10 mouse cellular contexts compared by ENCODE assay signal in the genomic region with DNA sequence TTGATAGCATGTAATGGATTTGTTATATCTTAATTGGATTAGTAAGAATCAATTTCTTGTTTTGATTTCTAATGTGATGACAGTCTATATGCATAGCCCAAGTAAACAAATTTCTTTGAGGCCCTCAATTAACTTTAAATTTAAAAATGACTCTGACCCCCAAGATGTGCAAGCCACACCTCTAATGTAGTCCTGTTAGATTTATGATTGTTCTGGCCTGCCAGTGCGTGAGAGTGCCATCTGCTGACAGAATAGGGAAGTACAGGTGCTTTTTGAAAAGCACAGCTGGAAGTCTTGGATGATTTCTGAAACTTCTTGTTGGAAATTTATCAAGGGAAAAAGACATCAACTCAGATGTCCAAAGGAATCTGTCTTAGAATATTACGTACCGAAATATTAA.
DNase-seq lines count a peak whose midpoint lies in the region; ATAC-seq and TF ChIP-seq lines count a peak whose summit lies in the region.
"Had no signal": no experiment of that assay in that cellular context is flagged by ENCODE, and none has a peak within 500 bp of the region (broad histone marks: within the 10 kb centered on the region; RNA-seq: fewer than 3 reads in every experiment).

No protein-coding gene starts in this region.

- no peaks in the 10 kb centered on the region for H3K4me1 ChIP-seq in intestine, postnatal 0 days (replicated peaks; ENCODE audit: control insufficient read depth, insufficient read depth, low read length)
- no peaks in the 10 kb centered on the region for H3K4me1 ChIP-seq in intestine, embryonic 16.5 days (ENCODE audit: control insufficient read depth, insufficient read depth, low read length)
- H3K4me1 ChIP-seq in E14TG2a.4 (replicated peaks; ENCODE audit: low read depth, low read length) = peaks cover 40% of the 10 kb centered on the region
- H3K4me1 ChIP-seq in embryonic facial prominence, embryonic 14.5 days (ENCODE audit: control insufficient read depth, insufficient read depth, low read length) = no peaks in the 10 kb centered on the region
- H3K4me1 ChIP-seq in midbrain, postnatal 0 days (ENCODE audit: insufficient read depth, low read length) = no peaks in the 10 kb centered on the region
- H3K4me1 ChIP-seq: embryonic facial prominence, embryonic 12.5 days; limb, embryonic 15.5 days had no signal

- no peak overlapping the region for H3K27ac ChIP-seq in intestine, postnatal 0 days (ENCODE audit: low read depth, low read length)
- no peak overlapping the region for H3K27ac ChIP-seq in intestine, embryonic 16.5 days (ENCODE audit: low read length)
- H3K27ac ChIP-seq in embryonic facial prominence, embryonic 14.5 days (replicated peaks; ENCODE audit: low read depth, low read length) = no peak overlapping the region
- no peak overlapping the region for H3K27ac ChIP-seq in layer of hippocampus, adult 2 months
- no peak overlapping the region for H3K27ac ChIP-seq in midbrain, postnatal 0 days (ENCODE audit: low read depth, low read length)
- H3K27ac ChIP-seq: embryonic facial prominence, embryonic 12.5 days; limb, embryonic 15.5 days had no signal

- H3K36me3 ChIP-seq in intestine, postnatal 0 days (ENCODE audit: control insufficient read depth, insufficient read depth) = no peaks in the 10 kb centered on the region
- no peaks in the 10 kb centered on the region for H3K36me3 ChIP-seq in intestine, embryonic 16.5 days (ENCODE audit: control insufficient read depth, insufficient read depth, low read length)
- H3K36me3 ChIP-seq in E14TG2a.4 (ENCODE audit: insufficient read depth, low read length) = no peaks in the 10 kb centered on the region
- no peaks in the 10 kb centered on the region for H3K36me3 ChIP-seq in embryonic facial prominence, embryonic 14.5 days (ENCODE audit: control insufficient read depth, insufficient read depth, low read length)
- no peaks in the 10 kb centered on the region for H3K36me3 ChIP-seq in midbrain, postnatal 0 days (ENCODE audit: insufficient read depth, low read length)
- H3K36me3 ChIP-seq: embryonic facial prominence, embryonic 12.5 days; limb, embryonic 15.5 days had no signal

- peak; percentile 92 for TF ChIP-seq CTCF in intestine, postnatal 0 days (IDR thresholded peaks at IDR 0.05; ENCODE audit: low read depth)
- peak; percentile 96 for TF ChIP-seq CTCF in E14TG2a.4 (conservative IDR thresholded peaks at IDR 0.05; ENCODE audit: low read length)
- peak; percentile 99 for TF ChIP-seq CTCF in layer of hippocampus, adult 2 months (conservative IDR thresholded peaks at IDR 0.05)
- peak; percentile 94 for TF ChIP-seq CTCF in midbrain, postnatal 0 days (IDR thresholded peaks at IDR 0.05)

- 50% methylated on average over 3 of the region's 3 CpGs for WGBS in intestine, postnatal 0 days
- 43% methylated on average over 3 of the region's 3 CpGs for WGBS in intestine, embryonic 16.5 days
- 53% methylated on average over 3 of the region's 3 CpGs for WGBS in embryonic facial prominence, embryonic 14.5 days
- 51% methylated on average over 3 of the region's 3 CpGs for WGBS in midbrain, postnatal 0 days

- H3K9ac ChIP-seq in intestine, postnatal 0 days (ENCODE audit: low read depth, low read length) = no peak overlapping the region
- no peak overlapping the region for H3K9ac ChIP-seq in intestine, embryonic 16.5 days (ENCODE audit: low read depth, low read length)
- H3K9ac ChIP-seq in embryonic facial prominence, embryonic 14.5 days (ENCODE audit: low read depth, low read length) = no peak overlapping the region
- H3K9ac ChIP-seq in midbrain, postnatal 0 days (replicated peaks; ENCODE audit: low read length, poor library complexity, severe bottlenecking) = no peak overlapping the region
- H3K9ac ChIP-seq: embryonic facial prominence, embryonic 12.5 days; limb, embryonic 15.5 days had no signal

- H3K4me2 ChIP-seq in intestine, postnatal 0 days (replicated peaks; ENCODE audit: low read depth) = no peak overlapping the region
- no peak overlapping the region for H3K4me2 ChIP-seq in intestine, embryonic 16.5 days (ENCODE audit: low read depth, low read length)
- no peak overlapping the region for H3K4me2 ChIP-seq in embryonic facial prominence, embryonic 14.5 days (ENCODE audit: low read depth, low read length)
- H3K4me2 ChIP-seq in midbrain, postnatal 0 days (ENCODE audit: low read depth, low read length, poor library complexity, severe bottlenecking) = no peak overlapping the region
- H3K4me2 ChIP-seq: embryonic facial prominence, embryonic 12.5 days; limb, embryonic 15.5 days had no signal

- H3K27me3 ChIP-seq in intestine, postnatal 0 days (replicated peaks; ENCODE audit: control insufficient read depth, insufficient read depth, low read length) = no peaks in the 10 kb centered on the region
- no peaks in the 10 kb centered on the region; the same call in 1 of the 2 replicates for H3K27me3 ChIP-seq in intestine, embryonic 16.5 days (replicated peaks; ENCODE audit: control insufficient read depth, insufficient read depth, low read length)
- no peaks in the 10 kb centered on the region for H3K27me3 ChIP-seq in E14TG2a.4 (ENCODE audit: insufficient read depth, low read length)
- no peaks in the 10 kb centered on the region for H3K27me3 ChIP-seq in embryonic facial prominence, embryonic 14.5 days (replicated peaks; ENCODE audit: control insufficient read depth, insufficient read depth, low read length)
- H3K27me3 ChIP-seq in midbrain, postnatal 0 days (ENCODE audit: insufficient read depth, low read length) = no peaks in the 10 kb centered on the region
- H3K27me3 ChIP-seq: limb, embryonic 15.5 days had no signal

- no peak for ATAC-seq in intestine, postnatal 0 days
- no peak for ATAC-seq in intestine, embryonic 16.5 days
- ATAC-seq in embryonic facial prominence, embryonic 14.5 days (ENCODE audit: low read depth) = no peak
- no peak for ATAC-seq in midbrain, postnatal 0 days (ENCODE audit: low FRiP score)
- no peak for ATAC-seq in inflammation-experienced regulatory T-cells, adult 6 months

- no peaks in the 10 kb centered on the region for H3K9me3 ChIP-seq in intestine, postnatal 0 days (ENCODE audit: control insufficient read depth)
- no peaks in the 10 kb centered on the region for H3K9me3 ChIP-seq in intestine, embryonic 16.5 days (ENCODE audit: control insufficient read depth, low read length)
- no peaks in the 10 kb centered on the region for H3K9me3 ChIP-seq in E14TG2a.4 (ENCODE audit: low read length)
- no peaks in the 10 kb centered on the region for H3K9me3 ChIP-seq in embryonic facial prominence, embryonic 14.5 days (ENCODE audit: control insufficient read depth, low read length)
- no peaks in the 10 kb centered on the region for H3K9me3 ChIP-seq in midbrain, postnatal 0 days (ENCODE audit: low read length)
- H3K9me3 ChIP-seq: embryonic facial prominence, embryonic 12.5 days; limb, embryonic 15.5 days had no signal

- DNase-seq in adrenal gland, postnatal 36 days = peak; percentile 55 to 72
- peak; percentile 46 for DNase-seq in embryonic facial prominence, embryonic 14.5 days (ENCODE audit: low spot score)
- peak; percentile 55 to 81 for DNase-seq in layer of hippocampus, adult 2 months (ENCODE audit: low spot score in 2 of 2)
- peak; percentile 74 for DNase-seq in midbrain, postnatal 0 days (ENCODE audit: low spot score)

- H3K4me3 ChIP-seq in intestine, postnatal 0 days (ENCODE audit: low read depth, low read length) = no peak overlapping the region
- H3K4me3 ChIP-seq in intestine, embryonic 16.5 days (ENCODE audit: low read length) = no peak overlapping the region
- H3K4me3 ChIP-seq in E14TG2a.4 (replicated peaks; ENCODE audit: low read length) = no peak overlapping the region
- H3K4me3 ChIP-seq in embryonic facial prominence, embryonic 14.5 days (ENCODE audit: low read depth, low read length) = no peak overlapping the region
- H3K4me3 ChIP-seq in layer of hippocampus, adult 2 months = no peak overlapping the region
- no peak overlapping the region for H3K4me3 ChIP-seq in midbrain, postnatal 0 days (ENCODE audit: low read depth, low read length)
- H3K4me3 ChIP-seq: embryonic facial prominence, embryonic 12.5 days; limb, embryonic 15.5 days had no signal
